Mouse (Mus musculus): ENCODE data around the gene Frmd4b. TPM values are rescaled to one million over a fixed set of nuclear protein-coding genes. Genes with fewer than 3 reads are reported as not detected.
A peak's percentile ranks its signal among the peaks of the same experiment; 100 is the strongest.
"Not testable (repeated sequence)": the region's sequence is repeated elsewhere in the genome, so short reads cannot be mapped to it uniquely, and the experiment has no call there.

Gene Frmd4b
- total RNA-seq, 1 experiment from 2014 or later: 13.8 TPM

- ATAC-seq (replicated peaks in 1 of 2; ENCODE audit: insufficient read depth in 1 of 2, low FRiP score in 2 of 2, low TSS enrichment in 1 of 2, low read depth in 1 of 2, poor library complexity in 2 of 2, severe bottlenecking in 2 of 2): no peak
Observed at GRCm38 (mm10) chr6:97283676-97284075, 333.7 kb downstream of the Frmd4b start.

DNA sequence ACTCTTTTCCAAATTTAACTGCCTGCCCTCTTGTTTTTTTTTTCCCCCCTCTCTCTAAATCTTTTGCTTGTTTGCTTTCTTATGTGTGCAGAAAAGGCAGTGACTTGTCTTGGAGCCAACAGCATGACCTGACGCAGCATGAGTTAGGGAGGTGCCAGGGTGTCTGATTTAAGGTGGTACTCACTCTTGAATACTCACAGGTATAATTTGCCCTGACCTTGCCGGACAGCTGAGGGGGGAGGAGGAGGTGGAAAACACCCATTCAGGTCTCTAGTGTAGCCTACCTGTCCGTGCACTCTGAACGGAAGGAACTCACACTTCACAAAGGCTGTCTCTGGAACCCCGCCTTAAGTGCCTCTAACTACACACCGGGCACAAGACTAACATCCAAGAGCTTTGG lies 338.5 kb downstream of the Frmd4b start:
- no peak for ATAC-seq (replicated peaks in 1 of 2; ENCODE audit: insufficient read depth in 1 of 2, low FRiP score in 2 of 2, low TSS enrichment in 1 of 2, low read depth in 1 of 2, poor library complexity in 2 of 2, severe bottlenecking in 2 of 2)

- ATAC-seq (replicated peaks in 1 of 2; ENCODE audit: insufficient read depth in 1 of 2, low FRiP score in 2 of 2, low TSS enrichment in 1 of 2, low read depth in 1 of 2, poor library complexity in 2 of 2, severe bottlenecking in 2 of 2): peak; percentile 82 to 86
Observed at GRCm38 (mm10) chr6:97278014-97278787, 339.1 kb downstream of the Frmd4b start.

- ATAC-seq (replicated peaks in 1 of 2; ENCODE audit: insufficient read depth in 1 of 2, low FRiP score in 2 of 2, low TSS enrichment in 1 of 2, low read depth in 1 of 2, poor library complexity in 2 of 2, severe bottlenecking in 2 of 2): no peak
Observed at GRCm38 (mm10) chr6:97276890-97277497, 340.3 kb downstream of the Frmd4b start.

DNA sequence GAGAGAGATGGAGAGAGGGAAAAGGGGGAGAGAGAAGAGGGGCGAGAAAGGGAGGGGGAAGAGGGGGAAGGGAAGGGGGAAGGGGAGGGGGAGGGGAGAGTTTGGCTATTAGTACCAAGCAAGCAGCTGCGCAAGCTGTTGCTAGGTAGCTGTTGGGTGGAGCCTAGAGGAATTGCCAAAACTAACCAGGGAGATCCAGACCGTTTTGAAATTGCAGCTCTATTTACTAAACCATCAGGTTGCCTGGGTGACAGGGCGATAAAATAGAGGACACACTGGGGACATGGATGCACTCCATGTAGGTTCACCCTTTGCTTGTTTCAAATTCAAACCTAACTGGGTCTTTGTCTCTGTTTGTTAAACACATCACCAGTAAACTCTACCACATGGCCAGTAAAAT lies 341.0 kb downstream of the Frmd4b start:
- ATAC-seq (replicated peaks in 1 of 2; ENCODE audit: insufficient read depth in 1 of 2, low FRiP score in 2 of 2, low TSS enrichment in 1 of 2, low read depth in 1 of 2, poor library complexity in 2 of 2, severe bottlenecking in 2 of 2): no peak

DNA sequence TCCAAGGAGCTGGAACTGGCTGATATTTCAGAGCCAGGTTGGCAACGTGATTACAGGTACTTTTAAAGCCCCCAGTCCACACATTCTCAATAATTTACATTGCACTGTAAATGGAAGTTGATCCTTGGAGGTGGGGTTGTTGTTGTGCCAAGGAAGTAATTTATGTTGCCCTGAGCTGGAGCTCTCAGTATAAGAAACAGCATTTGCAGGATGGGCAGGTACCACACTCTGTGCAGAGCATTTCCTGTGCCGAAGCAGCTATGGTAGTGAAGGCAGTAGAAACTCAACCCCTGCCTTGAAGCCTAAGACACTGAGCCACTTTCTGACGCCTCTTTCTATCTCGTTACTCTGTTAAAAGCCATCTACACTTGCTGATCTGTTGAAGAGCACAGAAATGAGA lies 341.6 kb downstream of the Frmd4b start:
- ATAC-seq (replicated peaks in 1 of 2; ENCODE audit: insufficient read depth in 1 of 2, low FRiP score in 2 of 2, low TSS enrichment in 1 of 2, low read depth in 1 of 2, poor library complexity in 2 of 2, severe bottlenecking in 2 of 2): no peak

DNA sequence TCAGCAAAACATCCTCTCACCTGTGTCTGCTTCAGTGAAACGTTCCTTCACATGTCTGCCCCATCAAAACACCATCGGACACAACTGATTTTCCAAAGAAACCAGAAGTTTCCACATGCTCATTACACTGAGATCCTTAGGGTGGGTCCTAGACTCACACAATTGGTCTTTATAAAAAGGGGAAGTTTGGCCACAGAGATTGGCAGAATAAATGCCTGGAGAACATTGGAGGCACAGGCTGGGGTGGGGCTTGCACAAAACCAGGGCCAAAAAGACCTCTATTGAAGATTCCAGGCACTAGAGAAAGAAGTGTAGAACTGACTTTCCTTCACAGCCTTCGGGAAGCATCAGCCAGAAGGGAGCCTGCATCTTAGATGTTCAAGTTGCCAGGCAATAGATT lies 343.6 kb downstream of the Frmd4b start:
- no peak for ATAC-seq (replicated peaks in 1 of 2; ENCODE audit: insufficient read depth in 1 of 2, low FRiP score in 2 of 2, low TSS enrichment in 1 of 2, low read depth in 1 of 2, poor library complexity in 2 of 2, severe bottlenecking in 2 of 2)

- no peak for ATAC-seq (replicated peaks in 1 of 2; ENCODE audit: insufficient read depth in 1 of 2, low FRiP score in 2 of 2, low TSS enrichment in 1 of 2, low read depth in 1 of 2, poor library complexity in 2 of 2, severe bottlenecking in 2 of 2)
Observed at GRCm38 (mm10) chr6:97273058-97273710, 344.2 kb downstream of the Frmd4b start.

DNA sequence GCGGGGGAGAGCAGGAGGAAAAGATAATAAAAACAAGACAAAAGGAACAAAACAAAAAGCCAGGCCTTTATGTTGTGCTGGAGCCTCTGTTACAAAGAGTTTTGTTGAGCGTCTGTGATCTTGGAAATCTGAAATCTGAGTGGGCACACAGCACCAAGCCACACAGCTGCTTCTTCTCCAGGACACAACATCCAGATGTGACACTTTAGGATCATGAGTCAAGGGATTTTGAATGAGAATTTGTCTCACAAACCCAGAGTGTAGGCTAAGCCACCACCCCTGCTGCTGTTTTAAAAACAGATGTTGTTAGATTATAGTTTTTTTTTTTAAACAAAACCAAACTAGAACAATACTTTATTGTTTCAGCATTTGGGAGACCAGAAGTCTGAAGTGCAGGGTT lies 345.0 kb downstream of the Frmd4b start:
- no peak for ATAC-seq (replicated peaks in 1 of 2; ENCODE audit: insufficient read depth in 1 of 2, low FRiP score in 2 of 2, low TSS enrichment in 1 of 2, low read depth in 1 of 2, poor library complexity in 2 of 2, severe bottlenecking in 2 of 2)

DNA sequence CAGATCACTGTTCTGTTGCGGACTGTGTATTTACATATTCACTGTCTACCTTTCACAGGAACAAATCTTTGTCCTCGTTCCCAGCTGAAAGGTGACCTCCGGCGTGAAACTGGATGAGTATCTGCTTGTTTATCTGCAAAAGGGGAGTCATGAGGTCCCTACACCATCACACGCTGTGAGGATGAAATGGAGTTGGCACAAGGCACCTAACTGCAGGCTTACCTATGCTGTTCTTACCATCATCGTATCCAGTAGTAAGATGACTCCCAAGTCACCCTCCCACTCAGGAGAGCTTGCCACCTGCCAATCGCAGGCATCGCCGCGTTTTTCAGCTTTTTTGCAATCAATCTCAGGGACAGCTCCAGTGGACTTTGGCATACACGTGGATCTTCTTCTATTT lies 347.7 kb downstream of the Frmd4b start:
- ATAC-seq (replicated peaks in 1 of 2; ENCODE audit: insufficient read depth in 1 of 2, low FRiP score in 2 of 2, low TSS enrichment in 1 of 2, low read depth in 1 of 2, poor library complexity in 2 of 2, severe bottlenecking in 2 of 2): no peak

GRCm38 (mm10) chr6:97267132-97267531 lies 350.2 kb downstream of the Frmd4b start:
- no peak for ATAC-seq (replicated peaks in 1 of 2; ENCODE audit: insufficient read depth in 1 of 2, low FRiP score in 2 of 2, low TSS enrichment in 1 of 2, low read depth in 1 of 2, poor library complexity in 2 of 2, severe bottlenecking in 2 of 2)

- ATAC-seq (replicated peaks in 1 of 2; ENCODE audit: insufficient read depth in 1 of 2, low FRiP score in 2 of 2, low TSS enrichment in 1 of 2, low read depth in 1 of 2, poor library complexity in 2 of 2, severe bottlenecking in 2 of 2): no peak
Observed at GRCm38 (mm10) chr6:97266661-97267060, 350.7 kb downstream of the Frmd4b start.

- ATAC-seq (replicated peaks in 1 of 2; ENCODE audit: insufficient read depth in 1 of 2, low FRiP score in 2 of 2, low TSS enrichment in 1 of 2, low read depth in 1 of 2, poor library complexity in 2 of 2, severe bottlenecking in 2 of 2): no peak
Observed at GRCm38 (mm10) chr6:97265705-97266104, 351.6 kb downstream of the Frmd4b start.

DNA sequence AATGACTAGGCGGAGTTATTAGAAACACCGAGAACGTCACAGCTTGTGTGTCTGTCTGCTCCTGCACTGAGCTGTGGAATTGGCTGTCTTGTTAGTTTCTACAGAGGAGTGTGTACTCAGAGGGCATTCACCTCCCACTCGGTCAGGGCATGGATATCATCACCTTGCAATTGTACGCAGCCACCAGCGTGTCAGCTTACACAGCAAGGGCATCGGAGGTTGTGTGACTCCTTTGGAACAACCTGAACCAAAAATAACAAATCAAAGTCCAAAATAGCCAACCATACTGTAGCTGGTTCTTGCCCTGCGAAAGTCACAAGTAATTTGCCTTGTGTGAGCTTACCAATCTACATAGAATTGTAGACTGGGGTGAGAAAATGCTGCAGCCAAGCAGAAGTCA lies 352.1 kb downstream of the Frmd4b start:
- no peak for ATAC-seq (replicated peaks in 1 of 2; ENCODE audit: insufficient read depth in 1 of 2, low FRiP score in 2 of 2, low TSS enrichment in 1 of 2, low read depth in 1 of 2, poor library complexity in 2 of 2, severe bottlenecking in 2 of 2)

DNA sequence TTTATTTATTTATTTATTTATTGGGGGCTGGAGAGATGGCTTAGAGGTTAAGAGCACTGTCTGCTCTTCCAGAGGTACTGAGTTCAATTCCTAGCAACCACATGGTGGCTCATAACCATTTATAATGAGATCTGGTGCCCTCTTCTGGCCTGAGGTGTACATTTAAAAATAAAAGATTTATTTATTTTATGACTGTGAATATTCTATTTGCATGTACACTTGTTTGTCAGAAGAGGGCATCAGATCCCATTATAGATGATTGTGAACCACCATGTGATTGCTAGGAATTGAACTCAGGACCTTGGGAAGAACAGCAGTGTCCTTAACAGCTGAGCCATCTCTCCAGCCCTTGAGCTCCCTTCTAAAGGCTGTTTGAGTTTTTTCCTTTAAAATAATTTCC lies 353.6 kb downstream of the Frmd4b start:
- ATAC-seq (replicated peaks in 1 of 2; ENCODE audit: insufficient read depth in 1 of 2, low FRiP score in 2 of 2, low TSS enrichment in 1 of 2, low read depth in 1 of 2, poor library complexity in 2 of 2, severe bottlenecking in 2 of 2): not testable (repeated sequence)

- ATAC-seq (replicated peaks in 1 of 2; ENCODE audit: insufficient read depth in 1 of 2, low FRiP score in 2 of 2, low TSS enrichment in 1 of 2, low read depth in 1 of 2, poor library complexity in 2 of 2, severe bottlenecking in 2 of 2): no peak
Observed at GRCm38 (mm10) chr6:97262229-97262628, 355.1 kb downstream of the Frmd4b start.

DNA sequence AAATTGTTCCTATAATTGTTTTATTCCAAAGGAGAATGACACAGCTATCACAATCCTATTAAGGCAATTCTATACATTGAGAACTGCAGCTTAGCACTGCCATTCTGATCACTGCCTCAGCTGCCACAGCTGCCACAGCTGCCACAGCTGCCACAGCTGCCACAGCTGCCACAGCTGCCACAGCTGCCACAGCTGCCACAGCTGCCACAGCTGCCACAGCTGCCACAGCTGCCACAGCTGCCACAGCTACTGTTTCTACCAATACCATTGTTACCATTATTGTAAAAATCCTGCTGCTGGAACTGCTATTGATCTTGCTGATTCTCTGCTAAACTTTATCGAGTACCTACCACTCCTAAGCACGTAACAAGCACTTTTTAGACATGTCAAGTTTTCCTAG lies 357.4 kb downstream of the Frmd4b start:
- not testable (repeated sequence) for ATAC-seq (replicated peaks in 1 of 2; ENCODE audit: insufficient read depth in 1 of 2, low FRiP score in 2 of 2, low TSS enrichment in 1 of 2, low read depth in 1 of 2, poor library complexity in 2 of 2, severe bottlenecking in 2 of 2)

DNA sequence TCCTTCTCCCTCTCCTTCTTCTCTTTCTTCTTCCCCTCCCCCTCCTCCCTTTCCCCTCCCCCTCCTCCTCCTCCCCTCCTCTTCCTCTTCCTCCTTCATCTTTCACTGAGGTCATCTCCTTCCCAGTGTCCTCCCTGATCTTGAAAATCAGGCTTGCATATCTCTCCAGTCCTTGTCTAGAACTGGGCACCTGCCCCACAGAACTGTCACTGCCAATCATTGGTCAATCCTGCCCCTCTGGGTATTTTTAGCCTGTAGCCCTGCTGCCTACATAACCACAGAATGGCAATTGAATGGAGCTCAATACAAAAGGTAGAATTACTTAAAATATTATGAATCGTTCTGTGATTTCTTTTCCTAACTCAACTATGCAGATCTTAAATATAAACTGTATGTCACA lies 358.9 kb downstream of the Frmd4b start:
- ATAC-seq (replicated peaks in 1 of 2; ENCODE audit: insufficient read depth in 1 of 2, low FRiP score in 2 of 2, low TSS enrichment in 1 of 2, low read depth in 1 of 2, poor library complexity in 2 of 2, severe bottlenecking in 2 of 2): no peak

Measured in hematopoietic stem cell, adult 5-6 weeks (primary cell).